Mouse (Mus musculus): ENCODE data around the gene Olfr1354. TPM values are rescaled to one million over a fixed set of nuclear protein-coding genes. Genes with fewer than 3 reads are reported as not detected.
"Not testable (repeated sequence)": the region's sequence is repeated elsewhere in the genome, so short reads cannot be mapped to it uniquely, and the experiment has no call there.

Gene Olfr1354
- not detected in 2 replicates for polyA plus RNA-seq (2012; rRNA removed)

DNA sequence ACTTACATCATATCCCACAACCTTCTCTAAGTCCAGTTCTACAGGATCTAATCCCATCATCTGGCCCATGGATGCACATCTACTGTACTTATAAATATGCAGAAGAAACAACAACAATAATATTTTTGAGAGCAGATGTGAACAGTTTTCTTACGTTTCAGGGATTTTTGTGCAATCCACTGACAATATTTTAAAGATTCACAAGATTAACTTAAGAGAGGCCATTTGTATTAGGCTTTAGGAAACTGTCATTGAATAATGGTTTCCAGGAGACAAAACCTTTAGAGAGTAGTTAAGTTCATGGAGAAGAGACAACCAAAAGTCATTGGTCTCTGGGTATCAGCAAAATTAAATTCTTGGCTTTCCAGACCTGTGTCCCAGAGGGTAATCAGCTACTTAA lies at the start of gene Olfr1354:
Olfr1354 (plus strand) TSS at position 301 of the 400 bp plus-strand sequence.
- DNase-seq (ENCODE audit: low read depth), result not testable (repeated sequence)

DNA sequence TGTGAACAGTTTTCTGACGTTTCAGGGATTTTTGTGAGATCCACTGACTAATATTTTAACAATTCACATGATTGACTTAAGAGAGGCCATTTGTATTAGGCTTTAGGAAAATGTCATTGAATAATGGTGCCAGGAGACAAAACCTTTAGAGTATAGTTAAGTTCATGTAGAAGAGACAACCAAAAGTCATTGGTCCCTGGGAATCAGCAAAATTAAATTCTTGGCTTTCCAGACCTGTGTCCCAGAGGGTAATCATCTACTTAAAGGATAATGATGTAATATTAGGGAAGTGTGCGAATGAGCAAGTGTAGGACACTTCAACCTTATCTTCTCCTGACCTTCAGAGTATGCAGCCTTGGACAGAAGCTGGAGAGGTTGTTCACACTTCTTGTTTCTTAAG lies 37.7 kb upstream of the Olfr1354 start, which contains the start of gene Olfr1355:
Olfr1355 (plus strand) TSS at position 301 of the 400 bp plus-strand sequence.
- no peak for DNase-seq (ENCODE audit: low read depth)
- TF ChIP-seq POLR2A (IDR thresholded peaks at IDR 0.05; ENCODE audit: borderline replicate concordance, extremely low read depth, insufficient read depth, insufficient read length, poor library complexity, severe bottlenecking), result no peak
- no peak for TF ChIP-seq CTCF (IDR thresholded peaks at IDR 0.05; ENCODE audit: borderline replicate concordance, extremely low read depth, insufficient read depth, insufficient read length)

DNA sequence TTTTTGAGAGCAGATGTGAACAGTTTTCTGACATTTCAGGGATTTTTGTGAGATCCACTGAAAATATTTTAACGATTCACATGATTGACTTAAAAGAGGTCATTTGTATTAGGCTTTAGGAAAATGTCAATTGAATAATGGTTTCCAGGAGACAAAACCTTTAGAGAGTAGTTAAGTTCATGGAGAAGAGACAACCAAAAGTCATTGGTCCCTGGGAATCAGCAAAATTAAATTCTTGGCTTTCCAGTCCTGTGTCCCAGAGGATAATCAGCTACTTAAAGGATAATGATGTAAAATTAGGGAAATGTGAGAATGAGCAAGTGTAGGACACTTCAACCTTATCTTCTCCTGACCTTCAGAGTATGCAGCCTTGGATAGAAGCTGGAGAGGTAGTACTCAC lies 37.4 kb downstream of the Olfr1354 start, which contains the start of gene Olfr8:
Olfr8 (plus strand) TSS at position 301 of the 400 bp plus-strand sequence.
- not testable (repeated sequence) for DNase-seq (ENCODE audit: low read depth)

DNA sequence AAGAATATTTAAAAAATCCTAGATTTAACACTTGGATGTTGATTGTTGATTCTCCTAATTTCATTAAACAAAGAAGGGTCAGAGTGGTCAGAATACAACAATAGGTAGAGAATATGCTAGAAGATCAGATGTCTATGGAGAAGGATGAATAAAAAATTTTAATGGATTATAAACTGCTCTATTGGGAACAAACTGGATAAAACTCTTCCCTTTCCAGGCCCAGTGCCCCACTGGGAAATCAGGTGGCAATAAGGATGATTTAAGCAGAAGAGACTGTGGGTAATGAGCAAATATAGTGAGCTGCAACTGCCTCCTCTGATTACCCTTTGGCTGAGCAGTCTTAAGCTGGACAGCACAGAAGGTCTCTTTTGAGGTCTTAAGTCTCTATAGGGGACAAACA lies 50.0 kb downstream of the Olfr1354 start, which contains the start of gene Olfr1353:
Olfr1353 (plus strand) TSS at position 301 of the 400 bp plus-strand sequence.
- DNase-seq (ENCODE audit: low read depth), result not testable (repeated sequence)

Other genes starting within 250 kb of the Olfr1354 start
- 0.03 and 0.10 TPM in 2 replicates for gene Casp14, start 194.9 kb upstream of the Olfr1354 start, polyA plus RNA-seq (2012; rRNA removed)
- 0.14 TPM in 1 of 2 replicates, not detected in the other for gene Ccdc105, start 160.1 kb upstream of the Olfr1354 start, polyA plus RNA-seq (2012; rRNA removed)
- 12.9 and 18.2 TPM in 2 replicates for gene Slc1a6, start 132.7 kb upstream of the Olfr1354 start, polyA plus RNA-seq (2012; rRNA removed)
- gene Olfr1356, start 61.0 kb upstream of the Olfr1354 start, polyA plus RNA-seq (2012; rRNA removed), result not detected in 2 replicates
- not detected in 2 replicates for gene Olfr1355, start 37.6 kb upstream of the Olfr1354 start, polyA plus RNA-seq (2012; rRNA removed)
- not detected in 2 replicates for gene Olfr8, start 37.5 kb downstream of the Olfr1354 start, polyA plus RNA-seq (2012; rRNA removed)
- not detected in 2 replicates for gene Olfr1353, start 50.1 kb downstream of the Olfr1354 start, polyA plus RNA-seq (2012; rRNA removed)
- gene Olfr1352, start 67.9 kb downstream of the Olfr1354 start, polyA plus RNA-seq (2012; rRNA removed), result not detected in 2 replicates
- not detected in 2 replicates for gene Olfr1351, start 99.3 kb downstream of the Olfr1354 start, polyA plus RNA-seq (2012; rRNA removed)
- not detected in 2 replicates for gene Olfr57, start 115.6 kb downstream of the Olfr1354 start, polyA plus RNA-seq (2012; rRNA removed)
- gene 2610008E11Rik, start 184.4 kb downstream of the Olfr1354 start, polyA plus RNA-seq (2012; rRNA removed), result 18.9 and 29.3 TPM in 2 replicates
- not detected in 2 replicates for gene Vmn2r80, start 235.6 kb downstream of the Olfr1354 start, polyA plus RNA-seq (2012; rRNA removed)